Comparison of ENCODE assay signal across 9 mouse cellular contexts in genomic region chr1:132116606-132117005, GRCm38 (mm10). TPM values are rescaled to one million over a fixed set of nuclear protein-coding genes. Genes with fewer than 3 reads are reported as not detected.
DNase-seq lines count a peak whose midpoint lies in the region; ATAC-seq lines count a peak whose summit lies in the region.
"Had no signal": no experiment of that assay in that cellular context is flagged by ENCODE, and none has a peak within 500 bp of the region (broad histone marks: within the 10 kb centered on the region; RNA-seq: fewer than 3 reads in every experiment).

No protein-coding gene starts in this region.

- no peak overlapping the region for H3K27ac ChIP-seq in midbrain, embryonic 11.5 days (ENCODE audit: low read depth, low read length)
- H3K27ac ChIP-seq in midbrain, embryonic 16.5 days (ENCODE audit: low read length) = no peak overlapping the region
- no peak overlapping the region for H3K27ac ChIP-seq in hindbrain, embryonic 11.5 days (ENCODE audit: low read depth, low read length)

- ATAC-seq in midbrain, embryonic 11.5 days (ENCODE audit: low FRiP score) = 0 out of 2 replicates have a peak, but pooled peaks have one; percentile 19
- ATAC-seq in midbrain, embryonic 16.5 days = no peak
- ATAC-seq in erythroblast, adult 5-6 weeks (replicated peaks; ENCODE audit: low FRiP score, poor library complexity, severe bottlenecking) = 0 out of 2 replicates have a peak, but pooled peaks have one; percentile 42
- no peak for ATAC-seq in hindbrain, embryonic 11.5 days (ENCODE audit: low FRiP score)

- no peak overlapping the region for H3K4me3 ChIP-seq in midbrain, embryonic 11.5 days (ENCODE audit: low read depth, low read length)
- H3K4me3 ChIP-seq in midbrain, embryonic 16.5 days (ENCODE audit: low read depth, low read length) = no peak overlapping the region
- H3K4me3 ChIP-seq in hindbrain, embryonic 11.5 days (ENCODE audit: low read depth, low read length) = no peak overlapping the region
- H3K4me3 ChIP-seq: myocyte had no signal

- no peaks in the 10 kb centered on the region for H3K9me3 ChIP-seq in midbrain, embryonic 11.5 days (ENCODE audit: control insufficient read depth, low read length)
- H3K9me3 ChIP-seq in midbrain, embryonic 16.5 days (replicated peaks; ENCODE audit: control insufficient read depth, low read length, poor library complexity, severe bottlenecking) = no peaks in the 10 kb centered on the region
- no peaks in the 10 kb centered on the region for H3K9me3 ChIP-seq in hindbrain, embryonic 11.5 days (ENCODE audit: control insufficient read depth, low read length)

- no peaks in the 10 kb centered on the region for H3K27me3 ChIP-seq in midbrain, embryonic 11.5 days (ENCODE audit: control insufficient read depth, insufficient read depth, low read length)
- no peaks in the 10 kb centered on the region for H3K27me3 ChIP-seq in midbrain, embryonic 16.5 days (ENCODE audit: control insufficient read depth, insufficient read depth, low read depth, low read length)
- H3K27me3 ChIP-seq in hindbrain, embryonic 11.5 days (ENCODE audit: control insufficient read depth, insufficient read depth, low read length) = no peaks in the 10 kb centered on the region

- no peak overlapping the region for H3K9ac ChIP-seq in midbrain, embryonic 11.5 days (ENCODE audit: low read length)
- no peak overlapping the region for H3K9ac ChIP-seq in midbrain, embryonic 16.5 days (ENCODE audit: low read depth, low read length)
- H3K9ac ChIP-seq in hindbrain, embryonic 11.5 days (ENCODE audit: low read depth, low read length) = no peak overlapping the region

- peak; percentile 96 for DNase-seq in midbrain, embryonic 11.5 days (ENCODE audit: low spot score, missing footprints)
- peak; percentile 42 for DNase-seq in c-Kit-negative CD71-positive TER-119-positive erythroid progenitor cells, embryonic 14.5 days (ENCODE audit: low read depth, low spot score)
- peak; percentile 80 for DNase-seq in hindbrain, embryonic 11.5 days (ENCODE audit: low spot score)
- DNase-seq in lung, adult 18-20 months = peak; percentile 44 to 55
- DNase-seq in right cerebral cortex, adult 2 months (ENCODE audit: low spot score in 2 of 2) = peak; percentile 76 to 78
- DNase-seq in urinary bladder, postnatal 36 days (ENCODE audit: low spot score in 2 of 2) = peak; percentile 29 to 52

- H3K36me3 ChIP-seq in midbrain, embryonic 11.5 days (ENCODE audit: control insufficient read depth, insufficient read depth, low read length) = no peaks in the 10 kb centered on the region
- no peaks in the 10 kb centered on the region for H3K36me3 ChIP-seq in midbrain, embryonic 16.5 days (ENCODE audit: control insufficient read depth, insufficient read depth, low read length)
- H3K36me3 ChIP-seq in hindbrain, embryonic 11.5 days (ENCODE audit: control insufficient read depth, insufficient read depth, low read length) = no peaks in the 10 kb centered on the region

- 15% methylated on average over 18 of the region's 18 CpGs for WGBS in midbrain, embryonic 11.5 days
- WGBS in midbrain, embryonic 16.5 days = 23% methylated on average over 18 of the region's 18 CpGs
- 24% methylated on average over 18 of the region's 18 CpGs for WGBS in hindbrain, embryonic 11.5 days

- H3K4me1 ChIP-seq in midbrain, embryonic 11.5 days (ENCODE audit: control insufficient read depth, insufficient read depth, low read length) = no peaks in the 10 kb centered on the region
- H3K4me1 ChIP-seq in midbrain, embryonic 16.5 days (ENCODE audit: control insufficient read depth, insufficient read depth, low read length) = peaks cover 3% of the 10 kb centered on the region; the same call in 1 of the 2 replicates
- no peaks in the 10 kb centered on the region for H3K4me1 ChIP-seq in hindbrain, embryonic 11.5 days (replicated peaks; ENCODE audit: control insufficient read depth, insufficient read depth, low read length)

- no peak overlapping the region for H3K4me2 ChIP-seq in midbrain, embryonic 11.5 days
- no peak overlapping the region for H3K4me2 ChIP-seq in midbrain, embryonic 16.5 days (ENCODE audit: low read length)
- H3K4me2 ChIP-seq in hindbrain, embryonic 11.5 days (replicated peaks; ENCODE audit: low read depth, low read length) = no peak overlapping the region

RNA-seq across cellular contexts. Expression of gene Cdk18, which starts 22.9 kb away (rescaled TPM):
- 0.14 and 0.19 TPM in 2 replicates for polyA plus RNA-seq in midbrain, embryonic 11.5 days (2014; fragmentation: Nextera tagmentation; extraction: Ambion mirVana)
- 1.7 and 2.4 TPM in 2 replicates for polyA plus RNA-seq in midbrain, embryonic 16.5 days (2015; fragmentation: Nextera tagmentation; extraction: Ambion mirVana)
- total RNA-seq in erythroblast, adult 5-6 weeks (2015; ENCODE audit: low replicate concordance) = not detected in 2 replicates
- 0.28 TPM in 1 of 2 replicates, not detected in the other for total RNA-seq in erythroblast, adult 5-6 weeks (2017; ENCODE audit: low replicate concordance)
- polyA plus RNA-seq in hindbrain, embryonic 11.5 days (2014; fragmentation: Nextera tagmentation; extraction: Ambion mirVana) = 0.82 and 1.1 TPM in 2 replicates

RNA-seq across cellular contexts. Expression of gene Mfsd4a, which starts 48.7 kb away (rescaled TPM):
- polyA plus RNA-seq in midbrain, embryonic 11.5 days (2014; fragmentation: Nextera tagmentation; extraction: Ambion mirVana) = 8.1 and 8.7 TPM in 2 replicates
- polyA plus RNA-seq in midbrain, embryonic 16.5 days (2015; fragmentation: Nextera tagmentation; extraction: Ambion mirVana) = 7.7 and 10.4 TPM in 2 replicates
- total RNA-seq in erythroblast, adult 5-6 weeks (2015; ENCODE audit: low replicate concordance) = not detected in 2 replicates
- 0.68 and 2.9 TPM in 2 replicates for total RNA-seq in erythroblast, adult 5-6 weeks (2017; ENCODE audit: low replicate concordance)
- 9.2 and 11.0 TPM in 2 replicates for polyA plus RNA-seq in hindbrain, embryonic 11.5 days (2014; fragmentation: Nextera tagmentation; extraction: Ambion mirVana)

Comparison
In these comparisons a context has a peak if more than half of its experiments do, and no peak if none do; other contexts are left out.
1. ATAC-seq: peak in midbrain, embryonic 11.5 days (single experiment) and erythroblast, adult 5-6 weeks (single experiment); none in midbrain, embryonic 16.5 days (single experiment) and hindbrain, embryonic 11.5 days (single experiment).
2. DNase-seq: peak in every context shown above with its lines; median percentile 96 in midbrain, embryonic 11.5 days; 80 in hindbrain, embryonic 11.5 days; 77 in right cerebral cortex, adult 2 months; 50 in lung, adult 18-20 months; 42 in c-Kit-negative CD71-positive TER-119-positive erythroid progenitor cells, embryonic 14.5 days; 40 in urinary bladder, postnatal 36 days.